Mouse (Mus musculus): ENCODE measurements around the gene Olfr1416.

DNA sequence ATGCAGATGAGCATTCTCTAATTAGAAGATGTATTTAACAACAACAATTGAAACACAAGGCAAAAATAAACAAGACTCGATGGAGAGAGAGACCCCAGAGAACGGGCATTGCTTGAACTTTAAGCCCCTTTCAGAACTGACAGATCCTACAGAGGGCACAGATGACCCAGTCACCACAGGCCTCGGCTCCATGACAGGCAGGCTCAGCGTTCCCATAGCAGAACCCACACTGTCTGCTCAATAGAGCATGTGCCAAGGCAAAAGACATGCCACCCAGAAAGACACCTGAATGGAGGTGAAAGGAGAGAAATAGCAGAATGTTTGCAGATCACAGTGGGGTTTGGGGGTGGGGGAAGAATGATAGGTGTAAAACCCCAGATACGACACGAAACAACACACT lies 26.5 kb downstream of the Olfr1416 start:
- TF ChIP-seq POLR2A (IDR thresholded peaks at IDR 0.05; ENCODE audit: control insufficient read depth, low read depth, low read length): no peak
- no peak for TF ChIP-seq CTCF (IDR thresholded peaks at IDR 0.05; ENCODE audit: control insufficient read depth, insufficient read depth, insufficient replicate concordance, low read depth, low read length)
